Mouse (Mus musculus): ENCODE results near the gene Cela2a.

- TF ChIP-seq GATA1 (IDR thresholded peaks at IDR 0.05; ENCODE audit: low read length), result no peak
- TF ChIP-seq TAL1 (IDR thresholded peaks at IDR 0.05; ENCODE audit: low read length), result no peak
These were observed 8.0 kb upstream of the Cela2a start for GRCm38 (mm10) chr4:141833911-141834310.

Measured in erythroblast, embryonic 14.5 days (primary cell).